Mouse (Mus musculus): ENCODE measurements around the gene C1s1.
"Not testable (repeated sequence)": the region's sequence is repeated elsewhere in the genome, so short reads cannot be mapped to it uniquely, and the experiment has no call there.

C1s1 gene

GRCm38 (mm10) chr6:124512355-124512836 lies 29.8 kb downstream of the C1s1 start, which contains the start of gene C1ra:
Gene C1ra (plus strand): TSS chr6:124512405.
- peak; percentile 63 for DNase-seq (ENCODE audit: low read depth)

DNA sequence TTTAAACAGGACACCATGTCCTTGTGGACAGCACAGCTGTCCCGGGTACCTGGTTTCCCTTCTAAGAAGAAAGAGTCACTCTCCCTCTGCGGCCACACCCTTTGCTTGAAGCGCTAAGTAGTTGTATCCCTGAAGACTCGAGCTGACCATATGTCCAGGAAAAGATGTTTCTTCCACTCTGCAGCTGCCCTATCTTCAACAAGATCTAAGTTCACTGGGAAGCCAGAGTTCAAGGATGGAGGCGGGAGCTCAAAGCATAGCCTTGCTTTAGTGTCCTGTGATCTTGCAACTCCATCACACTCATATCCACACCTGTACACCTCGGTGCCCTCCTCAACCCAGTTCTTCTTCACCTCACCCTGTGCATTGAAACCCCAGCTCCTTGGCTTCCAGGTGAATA lies 30.2 kb downstream of the C1s1 start:
- no peak for DNase-seq (ENCODE audit: low read depth)

DNA sequence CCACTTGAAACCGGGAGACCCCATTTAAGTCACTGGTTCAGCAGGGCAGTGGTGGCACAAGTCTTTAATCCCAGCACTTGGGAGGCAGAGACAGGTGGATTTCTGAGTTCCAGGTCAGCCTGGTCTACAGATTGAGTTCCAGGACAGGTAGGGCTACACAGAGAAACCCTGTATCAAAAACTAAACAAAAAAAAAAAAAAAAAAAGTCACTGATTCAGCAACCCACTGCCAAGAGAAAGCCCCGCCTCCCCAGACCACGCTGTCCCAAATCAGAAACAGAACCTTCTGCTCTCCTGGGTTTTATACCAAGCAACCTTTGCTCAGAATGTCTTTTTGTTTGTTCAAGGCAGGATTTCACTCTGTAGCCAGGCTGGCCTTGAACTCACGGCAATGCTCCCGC lies 33.0 kb downstream of the C1s1 start:
- DNase-seq (ENCODE audit: low read depth): not testable (repeated sequence)

- no peak for DNase-seq (ENCODE audit: low read depth)
Measured at GRCm38 (mm10) chr6:124508292-124508691, 33.9 kb downstream of the C1s1 start.

GRCm38 (mm10) chr6:124506991-124507390 lies 35.2 kb downstream of the C1s1 start:
- no peak for DNase-seq (ENCODE audit: low read depth)

- DNase-seq (ENCODE audit: low read depth): no peak
Measured at GRCm38 (mm10) chr6:124505028-124505427, 37.1 kb downstream of the C1s1 start.

- DNase-seq (ENCODE audit: low read depth): no peak
Measured at GRCm38 (mm10) chr6:124502021-124502420, 40.1 kb downstream of the C1s1 start.

- DNase-seq (ENCODE audit: low read depth): no peak
Measured at GRCm38 (mm10) chr6:124501473-124501872, 40.7 kb downstream of the C1s1 start.

DNA sequence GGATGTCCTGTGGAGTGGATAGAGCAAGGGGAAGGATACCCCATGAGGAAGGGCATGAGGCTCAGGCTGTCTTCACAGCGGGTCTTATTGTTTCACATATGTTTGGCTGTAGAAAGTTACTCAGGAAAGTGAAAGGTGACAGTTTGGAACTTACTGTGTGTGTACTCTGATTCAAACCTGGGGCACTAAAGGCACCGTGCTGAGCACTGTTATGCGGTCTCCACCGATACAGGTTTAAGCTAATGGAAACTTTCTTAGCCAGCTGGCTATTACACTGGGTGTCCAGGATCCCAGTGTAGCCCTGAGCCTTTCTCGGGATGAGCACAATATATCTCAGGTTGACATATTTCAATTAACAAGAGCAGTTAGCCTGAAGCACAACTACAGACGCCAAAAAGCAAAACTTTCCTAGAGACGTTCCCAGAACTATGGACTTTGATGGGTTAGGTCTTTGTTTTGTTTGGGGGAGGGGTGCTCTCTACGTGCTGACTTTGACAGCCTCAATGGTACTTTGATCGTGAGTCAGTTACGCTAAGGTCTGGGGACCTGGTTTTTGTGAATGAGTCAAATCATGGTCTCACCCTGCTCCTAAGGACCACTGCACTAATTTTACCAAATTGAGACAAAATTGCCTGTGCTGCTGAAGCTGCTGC lies 42.1 kb downstream of the C1s1 start:
- DNase-seq (ENCODE audit: low read depth): no peak

DNA sequence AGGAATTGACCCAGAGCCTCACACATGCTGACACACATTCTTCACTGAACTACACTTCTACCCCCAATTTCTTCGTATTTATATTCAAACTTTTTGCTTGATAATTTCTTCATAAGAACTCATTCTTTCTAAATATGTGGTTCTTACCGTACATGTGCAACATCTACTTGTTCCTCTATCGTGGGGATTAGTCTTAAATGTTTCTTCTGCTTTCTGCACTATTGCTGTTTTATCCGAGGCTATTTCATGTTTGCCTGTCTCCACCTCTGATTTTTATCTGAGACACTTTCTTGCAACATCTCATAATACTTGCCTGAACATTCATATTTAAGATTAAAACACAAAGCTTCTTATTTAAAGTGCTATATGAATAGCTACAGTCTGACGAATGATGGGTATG lies 46.1 kb downstream of the C1s1 start:
- no peak for DNase-seq (ENCODE audit: low read depth)

GRCm38 (mm10) chr6:124493886-124494285 lies 48.3 kb downstream of the C1s1 start:
- no peak for DNase-seq (ENCODE audit: low read depth)

DNA sequence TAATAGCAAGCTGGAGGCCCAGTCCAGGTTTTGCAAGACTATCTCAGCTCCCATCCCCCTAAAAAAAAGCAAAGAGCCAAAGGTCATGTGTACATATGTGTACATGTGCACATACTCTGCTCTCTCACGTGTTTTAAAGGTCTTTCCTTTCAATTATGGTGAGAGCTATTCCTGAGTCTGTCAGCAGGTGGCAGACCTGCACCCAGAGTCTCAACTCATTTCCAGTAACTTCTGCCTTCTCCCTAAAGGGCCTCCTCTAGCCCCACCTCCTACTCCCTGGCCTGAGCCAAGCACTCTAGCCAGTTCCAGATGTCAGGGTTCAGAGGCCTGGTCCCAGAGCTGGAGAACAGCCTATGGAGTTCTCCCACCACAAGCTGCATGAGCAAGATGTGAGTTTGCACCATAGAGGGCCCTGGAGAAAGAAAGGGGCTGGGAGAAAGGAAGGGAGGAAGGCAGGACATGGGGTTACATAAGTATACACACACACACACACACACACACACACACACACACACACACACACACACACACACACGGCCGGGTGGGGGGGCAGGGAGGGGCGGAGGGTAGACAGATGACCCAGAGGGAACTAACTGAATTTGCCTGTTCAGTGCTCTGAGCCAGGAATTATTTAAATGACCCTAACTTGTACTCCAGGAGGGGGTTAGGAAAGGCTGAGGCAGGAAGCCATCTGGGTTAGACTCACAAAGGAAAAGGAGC lies 49.2 kb downstream of the C1s1 start, which contains the start of gene C1rl:
Gene C1rl (plus strand): TSS at position 272 of the 720 bp plus-strand sequence.
- peak; percentile 68 for DNase-seq (ENCODE audit: low read depth)

DNA sequence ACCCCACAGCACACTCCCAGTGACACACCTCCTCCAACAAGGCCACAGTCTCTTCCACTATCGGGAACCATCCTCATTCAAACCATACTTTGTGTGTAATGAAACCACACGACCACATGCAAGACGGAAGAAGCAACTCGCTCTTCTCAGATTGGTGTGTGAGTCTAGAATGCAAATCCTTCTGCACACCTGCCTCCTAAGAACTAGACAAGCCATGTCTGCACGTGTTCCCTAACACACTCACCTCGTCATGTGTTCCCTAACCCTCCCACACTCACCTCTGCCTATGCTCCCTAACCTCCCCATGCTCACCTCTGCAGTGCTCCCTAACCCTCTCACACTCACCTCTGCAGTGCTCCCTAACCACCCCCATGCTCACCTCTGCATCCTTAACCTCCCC lies 50.7 kb downstream of the C1s1 start:
- no peak for DNase-seq (ENCODE audit: low read depth)

GRCm38 (mm10) chr6:124488952-124489351 lies 53.2 kb downstream of the C1s1 start:
- no peak for DNase-seq (ENCODE audit: low read depth)

DNA sequence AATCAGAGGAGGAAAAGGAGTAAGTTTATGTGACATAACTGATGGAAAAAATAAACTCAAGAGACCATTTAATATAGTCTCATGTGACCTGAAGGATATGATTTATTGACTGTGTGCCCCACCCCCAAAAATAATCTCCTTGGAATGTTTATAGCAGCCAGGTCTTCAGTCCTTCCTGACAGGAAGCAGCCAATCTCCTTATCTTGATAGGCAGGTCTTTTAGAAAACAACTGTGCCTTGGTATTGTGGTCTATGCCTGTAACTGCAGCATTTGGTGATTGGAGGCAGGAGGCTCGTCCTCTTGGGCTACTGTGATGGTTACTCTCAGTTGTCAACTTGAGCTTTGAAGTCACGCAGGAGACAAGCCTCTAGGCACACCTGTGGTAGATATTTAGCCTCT lies 54.6 kb downstream of the C1s1 start:
- DNase-seq (ENCODE audit: low read depth): no peak

DNA sequence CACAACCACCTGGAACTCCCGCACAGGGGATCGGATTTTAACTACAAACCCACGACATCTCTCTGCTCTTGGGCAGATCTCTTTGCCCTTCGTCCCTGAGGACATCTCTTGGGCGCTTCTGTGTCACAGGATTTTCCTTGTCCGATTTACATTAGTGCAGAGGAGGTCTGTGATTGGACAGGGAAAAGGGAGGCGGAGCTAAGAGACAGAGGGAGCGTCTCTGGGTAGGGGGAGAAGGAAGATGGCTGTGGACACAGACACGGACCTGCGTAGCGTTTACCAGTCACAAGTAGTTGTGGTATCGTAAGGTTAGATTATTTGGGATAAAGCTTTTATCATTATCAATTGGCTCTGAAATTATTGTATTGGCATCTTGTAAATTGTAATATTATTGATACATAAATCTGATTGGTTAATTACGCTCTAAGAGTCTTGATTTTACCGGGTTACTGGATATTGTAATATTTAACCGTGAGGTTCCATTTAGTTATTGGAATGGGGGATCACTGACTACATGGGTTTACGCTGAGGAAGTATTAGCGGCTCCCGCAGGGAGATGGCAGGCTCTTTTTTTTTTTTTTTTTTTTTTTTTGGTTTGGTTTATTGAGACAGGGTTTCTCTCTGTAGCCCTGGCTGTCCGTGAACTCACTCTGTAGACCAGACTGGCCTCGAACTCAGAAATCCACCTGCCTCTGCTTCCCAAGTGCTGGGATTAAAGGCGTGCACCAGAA lies 56.6 kb downstream of the C1s1 start:
- DNase-seq (ENCODE audit: low read depth): no peak

DNA sequence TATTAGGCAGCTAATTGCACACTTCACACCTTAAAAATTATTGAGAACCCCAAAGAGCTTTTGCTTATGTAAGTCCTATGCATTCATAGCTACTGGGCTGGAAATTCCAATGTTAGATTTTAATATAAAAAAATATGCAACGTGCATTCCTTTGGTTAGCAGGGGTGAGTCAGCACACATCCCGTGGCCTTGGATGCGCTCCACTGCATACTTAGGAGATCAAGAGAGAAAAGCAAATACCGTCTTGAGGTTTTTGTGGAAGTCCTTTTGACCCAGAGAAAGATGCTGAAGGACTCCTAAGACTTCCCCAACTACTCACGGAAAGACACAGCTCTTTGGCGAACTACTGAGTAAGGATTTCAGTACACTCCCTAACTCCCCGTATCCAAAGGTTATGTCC lies 57.3 kb downstream of the C1s1 start:
- DNase-seq (ENCODE audit: low read depth): no peak

- DNase-seq (ENCODE audit: low read depth): not testable (repeated sequence)
Measured at GRCm38 (mm10) chr6:124483831-124484230, 58.3 kb downstream of the C1s1 start.

GRCm38 (mm10) chr6:124481571-124481970 lies 60.6 kb downstream of the C1s1 start:
- peak; percentile 60 for DNase-seq (ENCODE audit: low read depth)
